Mouse (Mus musculus) embryonic facial prominence, embryonic 13.5 days (tissue): ENCODE data around the gene Gm9. TPM values are rescaled to one million over a fixed set of nuclear protein-coding genes. Genes with fewer than 3 reads are reported as not detected.

ENCODE experiments used
- ATAC-seq: fragments of 200-750 bp; cut with Nextera tagmentation; 2 replicates; pipeline ENCODE4 v1.8.0; 2017; ENCODE audit warnings: low read depth; ENCODE audit not compliant: insufficient number of reproducible peaks, insufficient read depth, low FRiP score, low TSS enrichment
- H3K27ac ChIP-seq: fragments of 300-500 bp; sonication (generic); 2 replicates; pipeline ENCODE4 v1.5.1; 2015; ENCODE audit warnings: moderate library complexity, mild to moderate bottlenecking, inconsistent platforms
- H3K27me3 ChIP-seq: fragments of 300-500 bp; sonication (generic); 2 replicates; pipeline ENCODE4 v1.6.1; 2015; ENCODE audit warnings: mild to moderate bottlenecking, inconsistent platforms
- H3K36me3 ChIP-seq: fragments of 300-500 bp; sonication (generic); 2 replicates; pipeline ENCODE4 v1.6.1; 2015; ENCODE audit warnings: mild to moderate bottlenecking, inconsistent platforms
- H3K4me1 ChIP-seq: fragments of 300-500 bp; sonication (generic); 2 replicates; pipeline ENCODE4 v1.6.1; 2015; ENCODE audit warnings: inconsistent platforms
- H3K4me2 ChIP-seq: fragments of 300-500 bp; sonication (generic); 2 replicates; pipeline ENCODE4 v1.6.1; 2015; ENCODE audit warnings: moderate library complexity, mild to moderate bottlenecking, inconsistent platforms
- H3K4me3 ChIP-seq: fragments of 300-500 bp; sonication (generic); 2 replicates; pipeline ENCODE4 v1.5.1; 2015; ENCODE audit warnings: mild to moderate bottlenecking, inconsistent platforms
- H3K9ac ChIP-seq: fragments of 300-500 bp; sonication (generic); 2 replicates; pipeline ENCODE4 v1.6.1; 2015; ENCODE audit warnings: mild to moderate bottlenecking, inconsistent platforms
- H3K9me3 ChIP-seq: fragments of 300-500 bp; sonication (generic); 2 replicates; pipeline ENCODE4 v1.6.1; 2016; ENCODE audit warnings: inconsistent platforms
- WGBS: fragments of 180-500 bp; shearing (Covaris S2); methylation state at CpG from one replicate; pipeline ENCODE4 v1.1.7; 2015; ENCODE audit warnings: mixed read lengths; 5-methylcytosine and 5-hydroxymethylcytosine counted together
- polyA plus RNA-seq: library from polyadenylated mRNA; unstranded; fragments of >200 nt; fragmentation: Nextera tagmentation; extraction: Ambion mirVana; gene quantifications from 2 replicates; pipeline ENCODE4 v1.2.1, GENCODE M21; 2015

Gene Gm9
- polyA plus RNA-seq, 1 experiment from 2014 or later: not detected

GRCm38 (mm10) chrX:37163115-37163514, 47.7 kb downstream of the Gm9 start:
- ATAC-seq: no peak
- Histone ChIP-seq H3K9ac (no peak overlapping the region), H3K36me3 (no peaks in the 10 kb centered on the region), H3K4me2 (no peak overlapping the region), H3K27ac (no peak overlapping the region), H3K4me3 (no peak overlapping the region), H3K9me3 (no peaks in the 10 kb centered on the region), H3K27me3 (0 out of 2 replicates have a peak, but pooled peaks cover 4% of the 10 kb centered on the region), H3K4me1 (no peaks in the 10 kb centered on the region)
- 82% methylated on average over 18 of the region's 18 CpGs for WGBS

GRCm38 (mm10) chrX:37161169-37161568, 49.7 kb downstream of the Gm9 start:
- ATAC-seq: no peak
- 0 out of 2 replicates have a peak, but pooled peaks cover 4% of the 10 kb centered on the region for H3K27me3 ChIP-seq
- WGBS: 87% methylated on average over 10 of the region's 10 CpGs

More at GRCm38 (mm10) chrX:37161169-37161568, 49.7 kb downstream of the Gm9 start:
- no peak overlapping the region for H3K27ac ChIP-seq
- no peaks in the 10 kb centered on the region for H3K4me1 ChIP-seq
- H3K36me3 ChIP-seq: no peaks in the 10 kb centered on the region
- H3K9ac ChIP-seq: no peak overlapping the region
- no peak overlapping the region for H3K4me3 ChIP-seq
- no peaks in the 10 kb centered on the region for H3K9me3 ChIP-seq
- H3K4me2 ChIP-seq: no peak overlapping the region

Other genes starting within 250 kb of the Gm9 start
- 38.3 and 40.0 TPM in 2 replicates for gene Sept6, start 219.2 kb downstream of the Gm9 start, polyA plus RNA-seq
- not detected in 2 replicates for gene Sowahd, start 162.2 kb downstream of the Gm9 start, polyA plus RNA-seq
- 601 and 648 TPM in 2 replicates for gene Rpl39, start 125.6 kb downstream of the Gm9 start, polyA plus RNA-seq
- 23.4 and 24.4 TPM in 2 replicates for gene Upf3b, start 100.7 kb downstream of the Gm9 start, polyA plus RNA-seq
- gene Nkap, start 84.2 kb downstream of the Gm9 start, polyA plus RNA-seq: 16.7 and 17.4 TPM in 2 replicates
- not detected in 2 replicates for gene Akap14, start 42.2 kb downstream of the Gm9 start, polyA plus RNA-seq
- gene Ndufa1, start 19.9 kb downstream of the Gm9 start, polyA plus RNA-seq: 454 and 456 TPM in 2 replicates
- gene Rnf113a1, start 19.8 kb downstream of the Gm9 start, polyA plus RNA-seq: 12.4 and 14.1 TPM in 2 replicates
- not detected in 2 replicates for gene Rhox1, start 11.2 kb upstream of the Gm9 start, polyA plus RNA-seq
- not detected in 2 replicates for gene Rhox2a, start 33.9 kb upstream of the Gm9 start, polyA plus RNA-seq
- gene Rhox3a, start 38.9 kb upstream of the Gm9 start, polyA plus RNA-seq: not detected in 2 replicates
- 1.1 TPM in 1 of 2 replicates, not detected in the other for gene Rhox4a, start 54.3 kb upstream of the Gm9 start, polyA plus RNA-seq
- gene Rhox3a2, start 169.0 kb upstream of the Gm9 start, polyA plus RNA-seq: not detected in 2 replicates
- gene Rhox4a2, start 179.8 kb upstream of the Gm9 start, polyA plus RNA-seq: 1.7 TPM in 1 of 2 replicates, not detected in the other
- gene Rhox2b, start 201.0 kb upstream of the Gm9 start, polyA plus RNA-seq: not detected in 2 replicates
- 0.87 TPM in 1 of 2 replicates, not detected in the other for gene Rhox4b, start 221.5 kb upstream of the Gm9 start, polyA plus RNA-seq
- 0.45 TPM in 1 of 2 replicates, not detected in the other for gene Rhox2c, start 242.6 kb upstream of the Gm9 start, polyA plus RNA-seq
- not detected in 2 replicates for gene Rhox3c, start 247.5 kb upstream of the Gm9 start, polyA plus RNA-seq